Mouse (Mus musculus) liver, postnatal 0 days (tissue): Measurements from ENCODE around the gene 3110082I17Rik. TPM values are rescaled to one million over a fixed set of nuclear protein-coding genes. Genes with fewer than 3 reads are reported as not detected.

ENCODE experiments used
- ATAC-seq: fragments of 200-750 bp; cut with Nextera tagmentation; 2 replicates; pipeline ENCODE4 v1.8.0; 2017; ENCODE audit warnings: mild to moderate bottlenecking, moderate library complexity
- DNase-seq: peaks from one replicate; pipeline ENCODE4 v3.0.0-alpha.2; 2016
- H3K27ac ChIP-seq: fragments of 300-500 bp; sonication (generic); 2 replicates; pipeline ENCODE4 v1.5.1; 2014; ENCODE audit warnings: antibody characterized with exemption, moderate library complexity, mild to moderate bottlenecking, low read depth
- H3K27me3 ChIP-seq: fragments of 300-500 bp; sonication (generic); 2 replicates; pipeline ENCODE4 v1.6.1; 2014; ENCODE audit warnings: low read length, control low read depth, mixed read lengths; ENCODE audit not compliant: insufficient read depth
- H3K36me3 ChIP-seq: fragments of 300-500 bp; sonication (generic); replicated peaks from 2 replicates; pipeline ENCODE4 v1.6.1; 2014; ENCODE audit warnings: mild to moderate bottlenecking, control low read depth, low read length, moderate library complexity, mixed read lengths; ENCODE audit not compliant: insufficient read depth
- H3K4me1 ChIP-seq: fragments of 300-500 bp; sonication (generic); 2 replicates; pipeline ENCODE4 v1.6.1; 2014; ENCODE audit warnings: antibody characterized with exemption, mild to moderate bottlenecking, control low read depth; ENCODE audit not compliant: insufficient read depth
- H3K4me2 ChIP-seq: fragments of 300-500 bp; sonication (generic); 2 replicates; pipeline ENCODE4 v1.6.1; 2014; ENCODE audit warnings: low read depth, mild to moderate bottlenecking, low read length, moderate library complexity, mixed read lengths
- H3K4me3 ChIP-seq: fragments of 300-500 bp; sonication (generic); 2 replicates; pipeline ENCODE4 v1.5.1; 2014; ENCODE audit warnings: low read depth, low read length
- H3K9ac ChIP-seq: fragments of 300-500 bp; sonication (generic); replicated peaks from 2 replicates; pipeline ENCODE4 v1.6.1; 2014; ENCODE audit warnings: mild to moderate bottlenecking, moderate library complexity
- H3K9me3 ChIP-seq: fragments of 300-500 bp; sonication (generic); 2 replicates; pipeline ENCODE4 v1.6.1; 2016; ENCODE audit warnings: mild to moderate bottlenecking, control low read depth, low read length, mixed read lengths
- CTCF ChIP-seq: sonication (generic); IDR thresholded peaks from 2 replicates; pipeline ENCODE4 v1.5.1; 2016; ENCODE audit warnings: antibody characterized with exemption, low read depth
- EP300 ChIP-seq: IDR thresholded peaks from 2 replicates; pipeline ENCODE4 v1.6.1; 2016; ENCODE audit warnings: antibody characterized with exemption, low read depth, mild to moderate bottlenecking
- WGBS: fragments of 180-500 bp; shearing (Covaris S2); extraction: QIAGEN DNeasy Blood & Tissue Kit; methylation state at CpG from one replicate; pipeline ENCODE4 v1.1.7; 2014; ENCODE audit not compliant: insufficient replicate concordance; 5-methylcytosine and 5-hydroxymethylcytosine counted together
- polyA plus RNA-seq: library from polyadenylated mRNA; unstranded; fragments of >200 nt; fragmentation: Nextera tagmentation; extraction: Ambion mirVana; gene quantifications from 2 replicates; pipeline ENCODE4 v1.2.1, GENCODE M21; 2015

3110082I17Rik gene
- polyA plus RNA-seq, 1 experiment from 2014 or later: 9.5 TPM

- H3K27me3 ChIP-seq: no peaks in the 10 kb centered on the region
- H3K9me3 ChIP-seq: no peaks in the 10 kb centered on the region
- 50% methylated on average over 3 of the region's 3 CpGs for WGBS
- DNase-seq (no peak), ATAC-seq (no peak)
- H3K9ac ChIP-seq: peak overlapping the region; percentile 51; the same call in 1 of the 2 replicates
- peak overlapping the region; percentile 91 for H3K27ac ChIP-seq
- H3K4me2 ChIP-seq: peak overlapping the region; percentile 53
- no peaks in the 10 kb centered on the region for H3K36me3 ChIP-seq
- peak overlapping the region; percentile 29; the same call in 1 of the 2 replicates for H3K4me3 ChIP-seq
- TF ChIP-seq EP300 (no peak), CTCF (no peak)
- H3K4me1 ChIP-seq: peaks cover 25% of the 10 kb centered on the region
Observed at GRCm38 (mm10) chr5:139405953-139406352, 54.4 kb downstream of the 3110082I17Rik start.

GRCm38 (mm10) chr5:139405478-139405877 lies 54.8 kb downstream of the 3110082I17Rik start:
- WGBS: 39% methylated on average over 7 of the region's 7 CpGs
- TF ChIP-seq EP300: no peak
- no peak for TF ChIP-seq CTCF
- Histone ChIP-seq H3K9me3 (no peaks in the 10 kb centered on the region), H3K27ac (peak overlapping the region; percentile 91), H3K4me3 (peak overlapping the region; percentile 29; the same call in 1 of the 2 replicates), H3K27me3 (no peaks in the 10 kb centered on the region), H3K4me2 (peak overlapping the region; percentile 52), H3K4me1 (peaks cover 25% of the 10 kb centered on the region), H3K36me3 (no peaks in the 10 kb centered on the region), H3K9ac (peak overlapping the region; percentile 51; the same call in 1 of the 2 replicates)
- ATAC-seq: peak; percentile 19; the same call in 1 of the 2 replicates
- DNase-seq: no peak

GRCm38 (mm10) chr5:139404801-139405401 lies 55.4 kb downstream of the 3110082I17Rik start, which contains the start of gene C130050O18Rik:
Gene C130050O18Rik, plus strand, starts transcription at chr5:139405280.
- Histone ChIP-seq H3K4me2 (peak within 1 kb of the TSS; percentile 52), H3K9ac (peak within 1 kb of the TSS; percentile 51; the same call in 1 of the 2 replicates)

GRCm38 (mm10) chr5:139403692-139404260 lies 56.6 kb downstream of the 3110082I17Rik start:
- Histone ChIP-seq H3K4me3 (no peak overlapping the region), H3K27ac (peak overlapping the region; percentile 91), H3K9me3 (no peaks in the 10 kb centered on the region), H3K27me3 (no peaks in the 10 kb centered on the region), H3K4me1 (peaks cover 20% of the 10 kb centered on the region), H3K4me2 (peak overlapping the region; percentile 52; the same call in 1 of the 2 replicates), H3K9ac (no peak overlapping the region), H3K36me3 (no peaks in the 10 kb centered on the region)
- ATAC-seq (peak; percentile 6; the same call in 1 of the 2 replicates), DNase-seq (peak; percentile 47)
- 54% methylated on average over 8 of the region's 8 CpGs for WGBS
- TF ChIP-seq EP300: no peak
- no peak for TF ChIP-seq CTCF

More at GRCm38 (mm10) chr5:139404801-139405401, 55.4 kb downstream of the 3110082I17Rik start, which contains the start of gene C130050O18Rik:
- Histone ChIP-seq H3K4me1 (peaks cover 25% of the 10 kb centered on the region), H3K36me3 (no peaks in the 10 kb centered on the region), H3K9me3 (no peaks in the 10 kb centered on the region), H3K27ac (peak within 1 kb of the TSS; percentile 91), H3K27me3 (no peaks in the 10 kb centered on the region), H3K4me3 (peak within 1 kb of the TSS; percentile 29; the same call in 1 of the 2 replicates)
- ATAC-seq (peak; percentile 42), DNase-seq (peak; percentile 52)
- TF ChIP-seq CTCF (no peak), EP300 (no peak)
- 37% methylated on average over 6 of the region's 6 CpGs for whole genome bisulfite sequencing

- TF ChIP-seq CTCF: no peak
- no peak for TF ChIP-seq EP300
- no peak overlapping the region for H3K9ac ChIP-seq
- no peaks in the 10 kb centered on the region for H3K36me3 ChIP-seq
- no peaks in the 10 kb centered on the region for H3K9me3 ChIP-seq
- H3K27me3 ChIP-seq: no peaks in the 10 kb centered on the region
- H3K4me3 ChIP-seq: no peak overlapping the region
- peaks cover 26% of the 10 kb centered on the region for H3K4me1 ChIP-seq
- no peak overlapping the region for H3K4me2 ChIP-seq
- H3K27ac ChIP-seq: no peak overlapping the region
- DNase-seq: no peak
- ATAC-seq: no peak
- WGBS: 80% methylated on average over 2 of the region's 2 CpGs
Observed at GRCm38 (mm10) chr5:139402106-139402505, 58.2 kb downstream of the 3110082I17Rik start.

- Histone ChIP-seq H3K9me3 (no peaks in the 10 kb centered on the region), H3K9ac (no peak overlapping the region), H3K4me1 (peaks cover 23% of the 10 kb centered on the region), H3K4me2 (no peak overlapping the region), H3K36me3 (peaks cover 3% of the 10 kb centered on the region; the same call in 1 of the 2 replicates), H3K27me3 (no peaks in the 10 kb centered on the region), H3K27ac (no peak overlapping the region), H3K4me3 (no peak overlapping the region)
- 85% methylated on average over 14 of the region's 14 CpGs for WGBS
- ATAC-seq: no peak
- TF ChIP-seq CTCF: no peak
- TF ChIP-seq EP300: no peak
- no peak for DNase-seq
Observed at GRCm38 (mm10) chr5:139399991-139400390, 60.3 kb downstream of the 3110082I17Rik start.
